Mouse (Mus musculus) heart, adult 2 months (tissue): ENCODE measurements around the gene Nmur2. TPM values are rescaled to one million over a fixed set of nuclear protein-coding genes. Genes with fewer than 3 reads are reported as not detected.

Experiments used
- DNase-seq, 2 experiments: peaks; one replicate each; pipeline ENCODE4 v3.0.0; 2021
- H3K27ac ChIP-seq: fragments of 200-600 bp; 2 replicates; pipeline ENCODE4 v1.8.1; 2022
- H3K27me3 ChIP-seq: fragments of 200-500 bp; 2 replicates; pipeline ENCODE4 v1.6.1; 2012; ENCODE audit warnings: mild to moderate bottlenecking, low read length, inconsistent platforms, mixed read lengths; ENCODE audit not compliant: control insufficient read depth, insufficient read depth
- H3K36me3 ChIP-seq: fragments of 200-500 bp; 2 replicates; pipeline ENCODE4 v1.6.1; 2012; ENCODE audit warnings: low read length, inconsistent platforms; ENCODE audit not compliant: control insufficient read depth, insufficient read depth
- H3K4me1 ChIP-seq: fragments of 200-500 bp; 2 replicates; pipeline ENCODE4 v1.6.1; 2011; ENCODE audit warnings: low read length; ENCODE audit not compliant: control insufficient read depth, insufficient read depth
- H3K4me3 ChIP-seq: fragments of 200-600 bp; 2 replicates; pipeline ENCODE4 v1.8.1; 2022
- H3K79me2 ChIP-seq: fragments of 200-500 bp; replicated peaks from 2 replicates; pipeline ENCODE4 v1.6.1; 2012; ENCODE audit warnings: mild to moderate bottlenecking, inconsistent platforms, low read length, moderate library complexity, mixed read lengths; ENCODE audit not compliant: control insufficient read depth, insufficient read depth
- H3K9ac ChIP-seq: fragments of 200-500 bp; 2 replicates; pipeline ENCODE4 v1.6.1; 2012; ENCODE audit warnings: low read depth, mild to moderate bottlenecking, control low read depth, inconsistent platforms, low read length, mixed read lengths
- CTCF ChIP-seq: fragments of 200-600 bp; IDR thresholded peaks from 2 replicates; pipeline ENCODE4 v1.8.1; 2022; ENCODE audit warnings: antibody characterized with exemption, mild to moderate bottlenecking, moderate library complexity
- EP300 ChIP-seq: fragments of 200-500 bp; IDR thresholded peaks from 2 replicates; pipeline ENCODE4 v1.6.1; 2011; ENCODE audit warnings: low read depth, low read length, control low read depth; ENCODE audit not compliant: insufficient read depth
- POLR2A ChIP-seq: fragments of 200-500 bp; IDR thresholded peaks from 2 replicates; pipeline ENCODE4 v1.6.1; 2011; ENCODE audit warnings: mild to moderate bottlenecking, low read depth, low read length, control low read depth; ENCODE audit not compliant: insufficient read depth
- WGBS: fragments of 180-500 bp; shearing (Covaris S2); methylation state at CpG from one replicate; pipeline ENCODE4 v1.1.7; 2018; 5-methylcytosine and 5-hydroxymethylcytosine counted together
- intact Hi-C: fragments of 180-260 bp; cut with DNase I; formaldehyde crosslinking; loops from one replicate; pipeline ENCODE4 v1.15.1; 2025
- polyA plus RNA-seq: library from polyadenylated mRNA; depleted of rRNA; stranded (reverse); fragments of >200 nt; gene quantifications from 2 replicates; pipeline ENCODE4 v1.2.3, GENCODE M21; 2012
- total RNA-seq, 2 experiments: library from RNA; stranded (reverse); gene quantifications; 2 replicates each; pipeline ENCODE4 v1.2.3; 2021

The Nmur2 gene
- total and polyA plus RNA-seq, 3 experiments = not detected

- intact Hi-C loops = no loop called here
- H3K79me2 ChIP-seq = no peaks in the 10 kb centered on the region
- no peaks in the 10 kb centered on the region for H3K4me1 ChIP-seq
- H3K36me3 ChIP-seq = no peaks in the 10 kb centered on the region
- TF ChIP-seq CTCF (no peak), POLR2A (no peak), EP300 (no peak)
- no peak for DNase-seq
- H3K27ac ChIP-seq = no peak overlapping the region
- no peak overlapping the region for H3K4me3 ChIP-seq
- 65% methylated on average over 6 of the region's 6 CpGs for WGBS
- peaks cover 2% of the 10 kb centered on the region; the same call in 1 of the 2 replicates for H3K27me3 ChIP-seq
- H3K9ac ChIP-seq = no peak overlapping the region
Observed at GRCm38 (mm10) chr11:55978146-55978545, 62.7 kb downstream of the Nmur2 start.
